Mouse (Mus musculus) layer of hippocampus, adult 9-10 months (tissue): ENCODE results near the gene Ankrd12.

ENCODE experiments used
- DNase-seq: peaks from one replicate; pipeline ENCODE4 v3.0.0; 2022; ENCODE audit warnings: low spot score

Ankrd12 gene

GRCm38 (mm10) chr17:66076934-66077333, at the start of gene Ankrd12:
Ankrd12 (minus strand) TSS chr17:66077089.
- DNase-seq, result peak; percentile 89

GRCm38 (mm10) chr17:66125211-66125610, 48.3 kb upstream of the Ankrd12 start:
- no peak for DNase-seq

GRCm38 (mm10) chr17:66123816-66124610, 47.1 kb upstream of the Ankrd12 start:
- no peak for DNase-seq

- DNase-seq, result peak; percentile 79
These were observed 46.4 kb upstream of the Ankrd12 start, which contains the start of gene Ddx11 for GRCm38 (mm10) chr17:66123066-66123815. Ddx11 (plus strand) TSS chr17:66123520.

- DNase-seq, result no peak
These were observed 43.8 kb upstream of the Ankrd12 start for GRCm38 (mm10) chr17:66120701-66121100.

- no peak for DNase-seq
These were observed 42.1 kb upstream of the Ankrd12 start for GRCm38 (mm10) chr17:66118991-66119390.

GRCm38 (mm10) chr17:66112166-66112565, 35.3 kb upstream of the Ankrd12 start:
- no peak for DNase-seq

GRCm38 (mm10) chr17:66111402-66111959, 34.6 kb upstream of the Ankrd12 start, which contains the start of gene Washc1:
Washc1 (plus strand) TSS chr17:66111545.
- peak; percentile 58 for DNase-seq

GRCm38 (mm10) chr17:66110746-66111145, 33.9 kb upstream of the Ankrd12 start:
- no peak for DNase-seq

- no peak for DNase-seq
These were observed 31.3 kb upstream of the Ankrd12 start for GRCm38 (mm10) chr17:66108198-66108597.

- DNase-seq, result no peak
These were observed 30.6 kb upstream of the Ankrd12 start for GRCm38 (mm10) chr17:66107466-66107865.

- no peak for DNase-seq
These were observed 29.8 kb upstream of the Ankrd12 start for GRCm38 (mm10) chr17:66106601-66107267.

GRCm38 (mm10) chr17:66104076-66104475, 27.2 kb upstream of the Ankrd12 start:
- no peak for DNase-seq

GRCm38 (mm10) chr17:66101380-66102330, 24.8 kb upstream of the Ankrd12 start, which contains the start of gene Ndufv2:
Ndufv2 (minus strand) TSS chr17:66101559.
- peak; percentile 90 for DNase-seq

- DNase-seq, result no peak
These were observed 23.9 kb upstream of the Ankrd12 start for GRCm38 (mm10) chr17:66100566-66101379.

- no peak for DNase-seq
These were observed 15.8 kb upstream of the Ankrd12 start for GRCm38 (mm10) chr17:66092664-66093063.

GRCm38 (mm10) chr17:66092065-66092464, 15.2 kb upstream of the Ankrd12 start:
- DNase-seq, result no peak

- DNase-seq, result no peak
These were observed 14.5 kb upstream of the Ankrd12 start for GRCm38 (mm10) chr17:66091392-66091791.

GRCm38 (mm10) chr17:66090251-66090650, 13.4 kb upstream of the Ankrd12 start:
- DNase-seq, result no peak

- DNase-seq, result no peak
These were observed 8.1 kb upstream of the Ankrd12 start for GRCm38 (mm10) chr17:66085038-66085437.
